Mouse (Mus musculus) cortical plate, adult 2 months (tissue): ENCODE measurements around the gene Scaf1.

Experiments
- CTCF ChIP-seq: fragments of 200-500 bp; IDR thresholded peaks from 2 replicates; pipeline ENCODE4 v1.5.1; 2011; ENCODE audit warnings: mild to moderate bottlenecking, control low read depth, low read length; ENCODE audit not compliant: insufficient read depth; ENCODE audit errors: extremely low read depth
- POLR2A ChIP-seq: fragments of 200-500 bp; IDR thresholded peaks from 2 replicates; pipeline ENCODE4 v1.6.1; 2011; ENCODE audit warnings: mild to moderate bottlenecking, low read length, control low read depth; ENCODE audit not compliant: insufficient read depth; ENCODE audit errors: extremely low read depth

GRCm38 (mm10) chr7:45040851-45041250, 24.7 kb upstream of the Scaf1 start:
- TF ChIP-seq CTCF (no peak), POLR2A (no peak)
